Mouse (Mus musculus): ENCODE measurements at regions not wholly inside any gene's neighbourhood (a gene's known extent, or its start where the extent isn't known, plus 50 kb on each side); places are given as distances from the start of the nearest gene placed in this dataset.

DNA sequence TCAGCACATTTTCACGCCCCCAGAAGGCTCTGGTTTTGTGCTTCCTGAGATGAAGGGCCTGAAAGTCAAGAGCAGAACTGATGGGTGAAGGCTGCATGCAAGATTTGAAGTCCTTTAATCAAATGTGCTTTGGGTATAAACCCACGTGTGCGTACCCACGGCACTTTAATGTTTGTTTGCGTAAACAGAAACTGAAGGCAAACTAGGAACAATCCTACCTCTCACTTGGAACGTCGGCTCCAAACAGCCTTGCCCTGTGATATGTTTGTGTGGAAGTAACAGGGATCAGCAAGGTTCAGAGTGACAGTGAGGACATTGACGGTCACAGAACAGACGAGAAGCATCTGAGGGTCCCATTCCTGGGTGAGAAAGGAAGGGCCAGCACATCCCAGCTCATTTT is 333.3 kb downstream of the Cd83 start:
- TF ChIP-seq CTCF (IDR thresholded peaks at IDR 0.05; ENCODE audit: control insufficient read depth, insufficient read depth, low read length) (no peak), POLR2A (IDR thresholded peaks at IDR 0.05; ENCODE audit: borderline replicate concordance, control insufficient read depth, low read depth, low read length) (no peak)

Measured in bone marrow, adult 2 months (tissue).